Mouse (Mus musculus): Measurements from ENCODE around the gene Prkd3.

Prkd3 gene

GRCm38 (mm10) chr17:78917696-78918095 is 102.9 kb downstream of the Prkd3 start:
- DNase-seq = no peak

- DNase-seq = no peak
Measured at GRCm38 (mm10) chr17:78916899-78917298, 103.7 kb downstream of the Prkd3 start.

GRCm38 (mm10) chr17:78916369-78916813 is 104.2 kb downstream of the Prkd3 start, which contains the start of gene Cebpzos:
TSS of gene Cebpzos (plus strand) at chr17:78916500.
- DNase-seq = peak; percentile 94

- no peak for DNase-seq
Measured at GRCm38 (mm10) chr17:78915772-78916171, 104.8 kb downstream of the Prkd3 start.

GRCm38 (mm10) chr17:78913921-78914320 is 106.7 kb downstream of the Prkd3 start:
- DNase-seq = no peak

GRCm38 (mm10) chr17:78912861-78913281 is 107.7 kb downstream of the Prkd3 start:
- peak; percentile 40 for DNase-seq

GRCm38 (mm10) chr17:78909374-78909773 is 111.2 kb downstream of the Prkd3 start:
- no peak for DNase-seq

GRCm38 (mm10) chr17:78906892-78907291 is 113.7 kb downstream of the Prkd3 start, which contains the start of gene Sult6b1:
TSS of gene Sult6b1 (minus strand) at chr17:78906992.
- no peak for DNase-seq

GRCm38 (mm10) chr17:78903158-78903557 is 117.5 kb downstream of the Prkd3 start:
- no peak for DNase-seq
